ENCODE assay signal across 19 mouse cellular contexts in the genomic region with DNA sequence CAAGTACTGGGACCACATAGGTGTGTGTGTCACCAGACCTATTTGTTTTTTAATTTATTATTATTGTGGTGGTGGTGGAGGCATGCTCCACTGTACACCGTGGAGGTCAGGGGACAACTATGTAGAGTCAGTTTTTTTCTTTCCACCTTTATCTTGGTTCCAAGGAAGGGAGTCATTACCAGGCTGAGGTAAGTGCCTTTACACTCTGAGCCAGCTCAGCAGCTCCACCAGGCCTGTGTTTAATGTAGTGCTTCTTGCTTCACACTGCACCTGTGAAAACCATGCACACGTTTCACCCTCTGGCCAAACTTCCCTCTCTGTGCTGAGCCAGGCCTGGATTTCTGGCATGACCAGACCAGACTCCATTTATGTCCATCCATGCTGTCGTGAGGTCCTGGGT. TPM values are rescaled to one million over a fixed set of nuclear protein-coding genes. Genes with fewer than 3 reads are reported as not detected.
DNase-seq lines count a peak whose midpoint lies in the region; ATAC-seq lines count a peak whose summit lies in the region.
"Had no signal": no experiment of that assay in that cellular context is flagged by ENCODE, and none has a peak within 500 bp of the region (broad histone marks: within the 10 kb centered on the region; RNA-seq: fewer than 3 reads in every experiment).

No protein-coding gene starts in this region.

- H3K36me3 ChIP-seq in limb, embryonic 13.5 days, result peaks cover 4% of the 10 kb centered on the region
- H3K36me3 ChIP-seq in limb, embryonic 10.5 days, result peaks cover 3% of the 10 kb centered on the region
- H3K36me3 ChIP-seq in intestine, embryonic 14.5 days (ENCODE audit: control insufficient read depth, insufficient read depth, low read length), result 0 out of 2 replicates have a peak, but pooled peaks cover 5% of the 10 kb centered on the region
- H3K36me3 ChIP-seq in stomach, embryonic 15.5 days, result 0 out of 2 replicates have a peak, but pooled peaks cover 2% of the 10 kb centered on the region

- H3K27me3 ChIP-seq in limb, embryonic 13.5 days, result no peaks in the 10 kb centered on the region
- no peaks in the 10 kb centered on the region for H3K27me3 ChIP-seq in limb, embryonic 10.5 days (ENCODE audit: low read depth, poor library complexity, severe bottlenecking)
- H3K27me3 ChIP-seq in intestine, embryonic 14.5 days (replicated peaks; ENCODE audit: control insufficient read depth, insufficient read depth, low read length), result no peaks in the 10 kb centered on the region
- no peaks in the 10 kb centered on the region for H3K27me3 ChIP-seq in stomach, embryonic 15.5 days (replicated peaks)
- H3K27me3 ChIP-seq: embryonic facial prominence, embryonic 12.5 days; forebrain, embryonic 12.5 days; hindbrain, embryonic 12.5 days had no signal

- no peaks in the 10 kb centered on the region for H3K4me1 ChIP-seq in limb, embryonic 13.5 days
- no peaks in the 10 kb centered on the region for H3K4me1 ChIP-seq in limb, embryonic 10.5 days
- no peaks in the 10 kb centered on the region for H3K4me1 ChIP-seq in intestine, embryonic 14.5 days (replicated peaks; ENCODE audit: control insufficient read depth, insufficient read depth, low read length)
- no peaks in the 10 kb centered on the region for H3K4me1 ChIP-seq in stomach, embryonic 15.5 days
- H3K4me1 ChIP-seq: embryonic facial prominence, embryonic 12.5 days; forebrain, embryonic 12.5 days; hindbrain, embryonic 12.5 days had no signal

- no peaks in the 10 kb centered on the region for H3K9me3 ChIP-seq in limb, embryonic 13.5 days
- H3K9me3 ChIP-seq in limb, embryonic 10.5 days (replicated peaks), result no peaks in the 10 kb centered on the region
- H3K9me3 ChIP-seq in intestine, embryonic 14.5 days (ENCODE audit: control insufficient read depth, low read length), result no peaks in the 10 kb centered on the region
- H3K9me3 ChIP-seq in stomach, embryonic 15.5 days, result no peaks in the 10 kb centered on the region
- H3K9me3 ChIP-seq: embryonic facial prominence, embryonic 12.5 days; forebrain, embryonic 12.5 days; hindbrain, embryonic 12.5 days had no signal

- ATAC-seq in limb, embryonic 13.5 days (ENCODE audit: low FRiP score, low read depth), result 0 out of 2 replicates have a peak, but pooled peaks have one; percentile 54
- peak; percentile 32; the same call in 1 of the 2 replicates for ATAC-seq in intestine, embryonic 14.5 days (replicated peaks; ENCODE audit: low FRiP score, low TSS enrichment, low read depth)
- ATAC-seq in stomach, embryonic 15.5 days (ENCODE audit: insufficient read depth, low FRiP score, low read depth), result no peak; the same call in 1 of the 2 replicates
- ATAC-seq: forebrain, embryonic 16.5 days had no signal

- no peak overlapping the region for H3K9ac ChIP-seq in limb, embryonic 13.5 days
- H3K9ac ChIP-seq in intestine, embryonic 14.5 days (ENCODE audit: low read length), result no peak overlapping the region
- H3K9ac ChIP-seq in stomach, embryonic 15.5 days, result no peak overlapping the region
- H3K9ac ChIP-seq: embryonic facial prominence, embryonic 12.5 days; forebrain, embryonic 12.5 days; hindbrain, embryonic 12.5 days had no signal

- H3K27ac ChIP-seq in limb, embryonic 13.5 days, result no peak overlapping the region
- no peak overlapping the region for H3K27ac ChIP-seq in limb, embryonic 10.5 days
- no peak overlapping the region for H3K27ac ChIP-seq in intestine, embryonic 14.5 days (ENCODE audit: low read depth)
- H3K27ac ChIP-seq in stomach, embryonic 15.5 days, result peak overlapping the region; percentile 35; the same call in 1 of the 2 replicates
- H3K27ac ChIP-seq: embryonic facial prominence, embryonic 12.5 days; forebrain, embryonic 12.5 days; gastrocnemius, adult 2 months; hindbrain, embryonic 12.5 days had no signal

- 59% methylated on average over 3 of the region's 3 CpGs for WGBS in limb, embryonic 13.5 days
- 64% methylated on average over 3 of the region's 3 CpGs for WGBS in limb, embryonic 10.5 days
- WGBS in intestine, embryonic 14.5 days, result 47% methylated on average over 3 of the region's 3 CpGs
- 56% methylated on average over 3 of the region's 3 CpGs for WGBS in stomach, embryonic 15.5 days

- H3K4me2 ChIP-seq in limb, embryonic 13.5 days (replicated peaks), result no peak overlapping the region
- H3K4me2 ChIP-seq in intestine, embryonic 14.5 days (ENCODE audit: low read length), result no peak overlapping the region
- H3K4me2 ChIP-seq in stomach, embryonic 15.5 days, result no peak overlapping the region
- H3K4me2 ChIP-seq: embryonic facial prominence, embryonic 12.5 days; forebrain, embryonic 12.5 days; hindbrain, embryonic 12.5 days had no signal

- DNase-seq in limb, embryonic 10.5 days (ENCODE audit: low spot score), result no peak
- DNase-seq in intestine, embryonic 14.5 days (ENCODE audit: low spot score), result no peak
- no peak for DNase-seq in frontal cortex, postnatal 25 days (ENCODE audit: low spot score in 2 of 2)
- no peak for DNase-seq in thymus, postnatal 10 days (ENCODE audit: low spot score in 2 of 2)
- no peak for DNase-seq in lung, postnatal 14 days
- DNase-seq: adrenal gland, postnatal 10 days; cerebellum, adult 11 months; cerebellum, adult 8-10 months; cerebellum, postnatal 14 days; gastrocnemius, adult 2 months; gastrocnemius, postnatal 25 days; heart, postnatal 10 days; heart, postnatal 4 days had no signal

- H3K4me3 ChIP-seq in limb, embryonic 13.5 days, result no peak overlapping the region
- H3K4me3 ChIP-seq in limb, embryonic 10.5 days, result no peak overlapping the region
- no peak overlapping the region for H3K4me3 ChIP-seq in intestine, embryonic 14.5 days (ENCODE audit: low read depth, low read length)
- no peak overlapping the region for H3K4me3 ChIP-seq in stomach, embryonic 15.5 days (replicated peaks)
- H3K4me3 ChIP-seq: embryonic facial prominence, embryonic 12.5 days; forebrain, embryonic 12.5 days; gastrocnemius, adult 2 months; hindbrain, embryonic 12.5 days had no signal

RNA-seq across cellular contexts. Expression of a gene that starts 7.3 kb away (rescaled TPM):
- polyA plus RNA-seq in limb, embryonic 13.5 days (2015; fragmentation: Nextera tagmentation; extraction: Ambion mirVana), result 21.4 and 23.2 TPM in 2 replicates
- polyA plus RNA-seq in limb, embryonic 10.5 days (2016; fragmentation: Nextera tagmentation; extraction: Ambion mirVana), result 17.8 and 19.7 TPM in 2 replicates
- polyA plus RNA-seq in intestine, embryonic 14.5 days (2014; fragmentation: Nextera tagmentation; extraction: Ambion mirVana), result 13.4 and 15.9 TPM in 2 replicates
- 13.7 and 14.5 TPM in 2 replicates for polyA plus RNA-seq in stomach, embryonic 15.5 days (2015; fragmentation: Nextera tagmentation; extraction: Ambion mirVana)

RNA-seq across cellular contexts. Expression of a gene that starts 36.0 kb away (rescaled TPM):
- polyA plus RNA-seq in limb, embryonic 13.5 days (2015; fragmentation: Nextera tagmentation; extraction: Ambion mirVana), result 21.6 and 22.4 TPM in 2 replicates
- 16.8 and 20.9 TPM in 2 replicates for polyA plus RNA-seq in limb, embryonic 10.5 days (2016; fragmentation: Nextera tagmentation; extraction: Ambion mirVana)
- 10.3 and 11.1 TPM in 2 replicates for polyA plus RNA-seq in intestine, embryonic 14.5 days (2014; fragmentation: Nextera tagmentation; extraction: Ambion mirVana)
- 14.6 and 16.4 TPM in 2 replicates for polyA plus RNA-seq in stomach, embryonic 15.5 days (2015; fragmentation: Nextera tagmentation; extraction: Ambion mirVana)

RNA-seq across cellular contexts. Expression of a gene that starts 40.2 kb away (rescaled TPM):
- 13.4 and 17.5 TPM in 2 replicates for polyA plus RNA-seq in limb, embryonic 13.5 days (2015; fragmentation: Nextera tagmentation; extraction: Ambion mirVana)
- 7.4 and 9.7 TPM in 2 replicates for polyA plus RNA-seq in limb, embryonic 10.5 days (2016; fragmentation: Nextera tagmentation; extraction: Ambion mirVana)
- 9.7 and 11.1 TPM in 2 replicates for polyA plus RNA-seq in intestine, embryonic 14.5 days (2014; fragmentation: Nextera tagmentation; extraction: Ambion mirVana)
- polyA plus RNA-seq in stomach, embryonic 15.5 days (2015; fragmentation: Nextera tagmentation; extraction: Ambion mirVana), result 9.3 and 10.7 TPM in 2 replicates
